Mouse (Mus musculus): ENCODE results near the gene Acot6. TPM values are rescaled to one million over a fixed set of nuclear protein-coding genes. Genes with fewer than 3 reads are reported as not detected.

Gene Acot6
- polyA plus RNA-seq, 1 experiment from 2014 or later = 1.0 TPM

DNA sequence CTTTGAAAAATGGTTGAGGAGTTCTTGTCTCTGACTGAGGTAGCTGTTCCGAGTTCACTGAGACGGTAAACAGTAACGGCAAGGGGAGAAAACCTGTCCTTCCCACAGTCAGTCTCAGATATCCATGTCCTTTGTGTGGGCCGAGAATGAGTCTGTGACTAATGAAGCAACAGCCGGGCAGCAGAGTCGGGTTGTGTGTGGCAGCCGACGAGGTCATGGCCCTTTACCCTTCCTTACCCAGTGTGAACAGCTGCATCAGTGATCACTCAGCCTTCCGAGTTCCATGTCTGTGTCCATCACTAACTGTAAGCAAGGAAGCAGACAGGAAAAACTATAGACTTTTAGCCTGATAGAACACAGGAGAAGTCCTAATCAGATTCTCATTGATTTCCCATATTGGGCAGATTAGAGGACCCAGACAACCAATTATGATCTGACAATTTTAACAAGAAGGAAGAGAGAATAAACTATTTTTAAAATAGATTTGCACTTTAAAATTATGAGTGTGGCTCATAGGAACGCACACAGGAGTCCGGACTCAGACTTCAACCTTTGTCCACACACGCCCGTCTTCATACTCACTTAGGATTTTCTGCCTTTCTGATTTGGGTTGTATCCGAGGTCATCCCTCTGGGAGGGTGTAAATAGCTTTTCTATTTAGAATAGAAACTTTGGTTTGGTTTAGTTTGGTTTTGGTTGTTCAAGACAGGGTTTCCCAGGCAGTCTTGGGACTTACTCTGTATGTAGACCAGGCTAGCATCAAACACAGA lies 42.0 kb downstream of the Acot6 start:
- Histone ChIP-seq H3K27me3 (no peaks in the 10 kb centered on the region), H3K4me1 (peaks cover 9% of the 10 kb centered on the region), H3K27ac (no peak overlapping the region), H3K36me3 (peaks cover 15% of the 10 kb centered on the region; the same call in 1 of the 2 replicates), H3K4me2 (replicated peaks) (no peak overlapping the region), H3K4me3 (no peak overlapping the region), H3K9me3 (replicated peaks) (no peaks in the 10 kb centered on the region), H3K9ac (peak overlapping the region; percentile 27; the same call in 1 of the 2 replicates)
- WGBS = 44% methylated on average over 14 of the region's 14 CpGs
- ATAC-seq (ENCODE audit: low FRiP score) = no peak

DNA sequence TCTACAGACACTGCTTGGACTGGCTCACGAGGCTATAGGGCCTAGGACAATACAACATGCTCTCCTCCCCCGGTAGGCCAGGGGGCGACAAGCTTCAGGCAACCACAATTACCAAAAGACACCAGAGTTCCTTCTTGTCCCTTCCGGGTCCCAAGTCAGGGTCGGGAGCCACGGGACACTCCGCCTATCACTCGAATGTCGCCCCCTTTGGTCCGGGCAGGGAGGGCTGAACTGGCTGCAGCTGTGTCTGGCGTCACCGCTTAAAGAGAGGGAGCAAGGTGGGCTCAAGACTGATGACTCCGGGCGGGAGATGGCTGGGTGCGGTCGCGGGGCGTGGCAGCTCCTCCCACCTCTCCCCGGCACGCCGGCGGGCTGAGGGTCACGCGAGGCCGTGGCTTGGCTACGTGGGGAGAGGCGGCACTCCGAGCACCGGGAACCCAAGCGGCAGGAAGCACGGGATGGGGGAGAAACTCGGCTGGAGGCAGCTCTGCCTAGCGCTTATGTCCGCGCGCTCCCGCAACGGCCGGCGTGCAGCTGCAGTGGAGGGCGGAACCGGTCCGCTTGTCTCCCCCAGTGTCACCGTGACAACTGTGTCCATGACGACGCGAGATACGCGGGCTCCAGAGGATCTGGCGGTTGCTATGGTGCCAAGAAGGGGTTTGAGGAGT lies 47.6 kb downstream of the Acot6 start, which contains the start of gene Pnma1:
Gene Pnma1 (minus strand): TSS at position 536 of the 668 bp plus-strand sequence.
- Histone ChIP-seq H3K36me3 (peaks cover 20% of the 10 kb centered on the region), H3K9ac (peak within 1 kb of the TSS; percentile 67), H3K27me3 (no peaks in the 10 kb centered on the region), H3K9me3 (replicated peaks) (no peaks in the 10 kb centered on the region), H3K4me1 (peaks cover 36% of the 10 kb centered on the region), H3K4me3 (peak within 1 kb of the TSS; percentile 60), H3K27ac (peak within 1 kb of the TSS; percentile 77), H3K4me2 (replicated peaks) (peak within 1 kb of the TSS; percentile 89)
- peak; percentile 95 for ATAC-seq (ENCODE audit: low FRiP score)
- under 1% methylated on average over 50 of the region's 50 CpGs for WGBS

- WGBS = 9% methylated on average over 10 of the region's 10 CpGs
- Histone ChIP-seq H3K9me3 (replicated peaks) (no peaks in the 10 kb centered on the region), H3K27ac (no peak overlapping the region; the same call in none of the 2 replicates), H3K4me3 (peak overlapping the region; percentile 60), H3K4me2 (replicated peaks) (peak overlapping the region; percentile 89), H3K9ac (peak overlapping the region; percentile 67), H3K27me3 (no peaks in the 10 kb centered on the region), H3K4me1 (peaks cover 36% of the 10 kb centered on the region), H3K36me3 (peaks cover 23% of the 10 kb centered on the region)
- ATAC-seq (ENCODE audit: low FRiP score) = peak; percentile 47
Observed at GRCm38 (mm10) chr12:84148622-84149012, 48.2 kb downstream of the Acot6 start.

DNA sequence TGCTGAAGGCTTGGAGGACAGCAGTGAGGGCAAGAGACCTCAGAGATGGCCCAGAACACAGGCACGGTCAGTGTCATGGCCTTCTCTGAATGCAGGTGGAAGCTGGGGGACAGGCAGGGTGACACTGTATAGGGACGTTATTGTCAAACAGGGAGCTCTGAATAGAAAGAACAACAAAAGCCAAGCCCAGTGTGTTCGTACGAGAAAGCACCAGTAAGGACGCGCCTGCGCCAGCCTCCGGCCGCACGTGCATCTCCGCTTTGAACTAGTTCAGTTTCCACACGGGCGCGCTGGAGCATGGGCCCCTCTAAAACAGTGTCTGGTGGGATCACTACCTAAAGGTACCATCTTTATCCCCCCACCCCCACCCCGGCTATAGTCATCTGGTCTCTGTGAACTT lies 49.5 kb downstream of the Acot6 start:
- Histone ChIP-seq H3K4me1 (peaks cover 36% of the 10 kb centered on the region), H3K9ac (no peak overlapping the region; the same call in 1 of the 2 replicates), H3K27ac (no peak overlapping the region), H3K36me3 (peaks cover 30% of the 10 kb centered on the region), H3K4me2 (replicated peaks) (0 out of 2 replicates have a peak overlapping the region, but pooled peaks have one; percentile 3), H3K9me3 (replicated peaks) (no peaks in the 10 kb centered on the region), H3K27me3 (no peaks in the 10 kb centered on the region), H3K4me3 (0 out of 2 replicates have a peak overlapping the region, but pooled peaks have one; percentile 6)
- no peak for ATAC-seq (ENCODE audit: low FRiP score)
- WGBS = 35% methylated on average over 15 of the region's 15 CpGs

- peaks cover 36% of the 10 kb centered on the region for H3K4me1 ChIP-seq
Observed at GRCm38 (mm10) chr12:84150976-84151375, 50.5 kb downstream of the Acot6 start.

GRCm38 (mm10) chr12:84151911-84152310 lies 51.5 kb downstream of the Acot6 start:
- Histone ChIP-seq H3K9ac (no peak overlapping the region), H3K4me2 (replicated peaks) (no peak overlapping the region), H3K27me3 (no peaks in the 10 kb centered on the region), H3K4me3 (no peak overlapping the region), H3K36me3 (peaks cover 47% of the 10 kb centered on the region), H3K27ac (0 out of 2 replicates have a peak overlapping the region, but pooled peaks have one; percentile 12), H3K9me3 (replicated peaks) (no peaks in the 10 kb centered on the region), H3K4me1 (peaks cover 31% of the 10 kb centered on the region)
- no peak for ATAC-seq (ENCODE audit: low FRiP score)
- 89% methylated on average over 10 of the region's 10 CpGs for WGBS

More at GRCm38 (mm10) chr12:84150976-84151375, 50.5 kb downstream of the Acot6 start:
- ATAC-seq (ENCODE audit: low FRiP score) = no peak
- Histone ChIP-seq H3K4me2 (replicated peaks) (no peak overlapping the region), H3K9me3 (replicated peaks) (no peaks in the 10 kb centered on the region), H3K9ac (no peak overlapping the region), H3K36me3 (peaks cover 38% of the 10 kb centered on the region), H3K27ac (no peak overlapping the region), H3K4me3 (no peak overlapping the region), H3K27me3 (no peaks in the 10 kb centered on the region)
- 70% methylated on average over 6 of the region's 6 CpGs for WGBS

DNA sequence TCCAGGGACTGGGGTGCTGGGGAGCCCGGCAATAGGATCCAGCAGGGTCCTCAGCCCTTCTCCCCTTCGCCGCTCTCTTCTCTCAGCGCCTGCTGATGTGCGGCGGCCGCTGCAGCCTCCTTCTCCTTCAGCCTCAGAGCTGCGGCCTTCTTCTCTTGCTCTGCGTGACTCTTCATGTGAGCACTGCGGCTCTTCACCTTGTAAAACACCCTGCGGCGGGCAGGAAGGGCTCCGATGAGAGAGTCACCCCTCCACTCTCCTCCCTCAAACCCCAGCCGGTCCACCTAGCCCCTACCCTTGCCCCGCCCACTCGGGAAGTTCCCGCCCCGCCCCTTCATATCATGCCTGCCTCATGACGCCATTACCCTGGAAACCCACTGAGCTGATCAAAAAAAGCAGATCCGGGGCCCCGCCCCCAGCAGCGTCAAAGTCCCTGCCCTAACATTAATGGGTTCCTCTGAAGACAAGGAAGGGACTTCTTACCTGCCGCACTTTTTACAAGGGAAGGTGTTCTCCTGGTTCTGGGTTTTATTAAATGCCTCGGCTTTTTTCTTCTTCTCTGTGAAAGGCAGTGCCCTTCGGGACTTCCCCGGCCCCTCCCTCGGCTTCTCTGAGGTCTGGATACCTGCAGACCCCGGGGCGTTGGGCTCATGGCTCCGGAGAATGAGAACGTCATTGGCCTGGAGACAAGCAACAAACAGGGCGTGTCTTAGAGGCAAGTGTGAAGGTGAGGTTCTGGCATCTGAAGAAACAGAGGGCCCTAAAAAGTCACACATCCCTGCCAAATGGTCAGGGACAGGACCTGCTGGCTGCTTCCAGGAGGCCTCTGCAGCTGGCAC lies 52.1 kb downstream of the Acot6 start:
- no peak overlapping the region for H3K9ac ChIP-seq
- no peak overlapping the region for H3K27ac ChIP-seq
- ATAC-seq (ENCODE audit: low FRiP score) = no peak
- no peak overlapping the region for H3K4me3 ChIP-seq
- no peaks in the 10 kb centered on the region for H3K27me3 ChIP-seq
- H3K36me3 ChIP-seq = peaks cover 49% of the 10 kb centered on the region
- H3K9me3 ChIP-seq (replicated peaks) = no peaks in the 10 kb centered on the region
- 70% methylated on average over 32 of the region's 32 CpGs for WGBS
- no peak overlapping the region for H3K4me2 ChIP-seq (replicated peaks)
- peaks cover 30% of the 10 kb centered on the region for H3K4me1 ChIP-seq

- Histone ChIP-seq H3K9me3 (replicated peaks) (no peaks in the 10 kb centered on the region), H3K4me1 (peaks cover 22% of the 10 kb centered on the region), H3K4me2 (replicated peaks) (no peak overlapping the region), H3K4me3 (no peak overlapping the region), H3K27ac (no peak overlapping the region), H3K9ac (no peak overlapping the region), H3K36me3 (peaks cover 57% of the 10 kb centered on the region), H3K27me3 (no peaks in the 10 kb centered on the region)
- ATAC-seq (ENCODE audit: low FRiP score) = no peak
- WGBS = 80% methylated on average over 6 of the region's 6 CpGs
Observed at GRCm38 (mm10) chr12:84153414-84153813, 53.0 kb downstream of the Acot6 start.

- Histone ChIP-seq H3K4me3 (no peak overlapping the region), H3K4me1 (peaks cover 15% of the 10 kb centered on the region), H3K36me3 (peaks cover 72% of the 10 kb centered on the region), H3K4me2 (replicated peaks) (no peak overlapping the region), H3K9me3 (replicated peaks) (no peaks in the 10 kb centered on the region), H3K27ac (no peak overlapping the region), H3K27me3 (no peaks in the 10 kb centered on the region), H3K9ac (no peak overlapping the region)
- ATAC-seq (ENCODE audit: low FRiP score) = no peak
- 70% methylated on average over 11 of the region's 11 CpGs for WGBS
Observed at GRCm38 (mm10) chr12:84154786-84155522, 54.5 kb downstream of the Acot6 start.

DNA sequence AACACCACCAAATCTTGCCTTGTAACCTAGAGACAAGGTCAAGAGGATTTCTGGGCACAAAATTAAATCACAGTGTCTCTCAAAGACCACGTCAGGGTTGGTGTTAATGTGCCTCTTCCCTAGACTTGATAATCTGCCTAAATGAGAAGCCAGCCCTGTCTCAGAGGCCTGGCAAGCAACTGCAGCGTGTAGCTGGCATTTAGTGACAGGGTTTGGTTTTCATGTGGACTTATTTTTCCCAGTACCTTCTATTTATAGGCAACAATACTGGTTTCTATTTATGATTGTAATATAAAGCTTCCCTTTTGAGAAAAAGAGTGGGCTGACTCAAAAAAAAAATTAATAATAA lies 55.0 kb downstream of the Acot6 start:
- no peak overlapping the region for H3K4me2 ChIP-seq (replicated peaks)
- H3K27ac ChIP-seq = no peak overlapping the region
- no peak overlapping the region for H3K4me3 ChIP-seq
- H3K4me1 ChIP-seq = peaks cover 11% of the 10 kb centered on the region; the same call in 1 of the 2 replicates
- no peak overlapping the region for H3K9ac ChIP-seq
- WGBS = 83% methylated on average over 2 of the region's 2 CpGs
- peaks cover 77% of the 10 kb centered on the region for H3K36me3 ChIP-seq
- no peaks in the 10 kb centered on the region for H3K27me3 ChIP-seq
- H3K9me3 ChIP-seq (replicated peaks) = no peaks in the 10 kb centered on the region
- no peak for ATAC-seq (ENCODE audit: low FRiP score)

DNA sequence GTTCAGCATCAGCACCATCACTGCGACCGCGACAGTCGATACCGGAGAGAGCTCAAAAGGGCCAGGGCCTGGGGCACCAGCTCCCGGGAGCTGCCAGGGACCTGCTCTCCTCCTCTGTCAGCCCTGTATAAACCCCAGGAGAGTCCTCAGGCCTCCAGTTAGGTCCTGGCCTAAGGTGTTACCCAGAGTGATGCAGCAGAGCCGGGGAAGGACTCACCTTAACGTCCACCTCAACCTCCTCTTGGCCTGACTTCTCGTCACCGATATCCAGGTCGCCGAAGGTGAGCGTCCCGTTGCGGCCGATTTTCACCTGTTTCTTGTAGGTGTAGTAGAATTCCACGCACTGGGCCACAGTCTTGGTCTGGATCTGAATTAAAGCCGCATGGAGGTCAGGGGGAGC lies 55.8 kb downstream of the Acot6 start:
- ATAC-seq (ENCODE audit: low FRiP score) = no peak
- Histone ChIP-seq H3K36me3 (peaks cover 79% of the 10 kb centered on the region), H3K9ac (no peak overlapping the region), H3K4me2 (replicated peaks) (no peak overlapping the region), H3K4me3 (no peak overlapping the region), H3K27me3 (no peaks in the 10 kb centered on the region), H3K4me1 (peaks cover 6% of the 10 kb centered on the region; the same call in 1 of the 2 replicates), H3K9me3 (replicated peaks) (no peaks in the 10 kb centered on the region), H3K27ac (no peak overlapping the region)
- WGBS = 96% methylated on average over 18 of the region's 18 CpGs
